Mouse (Mus musculus) CH12.LX (cell line): ENCODE data around the gene Tmx2. TPM values are rescaled to one million over a fixed set of nuclear protein-coding genes. Genes with fewer than 3 reads are reported as not detected.

Experiments
- DNase-seq: peaks from one replicate; pipeline ENCODE4 v3.0.0-alpha.2; 2013; ENCODE audit errors: extremely low read depth
- H3K27ac ChIP-seq: 2 replicates; pipeline ENCODE4 v1.5.1; 2012; ENCODE audit warnings: low read depth, mild to moderate bottlenecking, control low read depth, moderate library complexity; ENCODE audit not compliant: insufficient read depth
- H3K27me3 ChIP-seq: replicated peaks from 2 replicates; pipeline ENCODE3; 2012; ENCODE audit warnings: inconsistent platforms
- H3K36me3 ChIP-seq, 2 experiments: replicated peaks in 1 of 2; 2 replicates each; pipeline versions ENCODE3 to v1.6.1; 2012; ENCODE audit warnings: inconsistent platforms in 1 of 2, low read length in 1 of 2, mild to moderate bottlenecking in 1 of 2, mixed read lengths in 1 of 2, moderate library complexity in 1 of 2; ENCODE audit not compliant: control insufficient read depth in 1 of 2, insufficient read depth in 1 of 2
- H3K4me1 ChIP-seq, 2 experiments: 2 replicates each; pipeline ENCODE4 v1.6.1; 2012; ENCODE audit warnings: inconsistent platforms in 1 of 2, moderate library complexity in 1 of 2; ENCODE audit not compliant: insufficient read depth in 2 of 2, control insufficient read depth in 1 of 2
- H3K4me2 ChIP-seq: 2 replicates; pipeline ENCODE4 v1.6.1; 2012; ENCODE audit warnings: low read depth, mild to moderate bottlenecking, control low read depth; ENCODE audit not compliant: poor library complexity, insufficient read depth, severe bottlenecking
- H3K4me3 ChIP-seq, 3 experiments: fragments of 150-350 bp in 1 of 3; sonication (generic) in 1 of 3; replicated peaks in 1 of 3; 2 replicates each; pipeline versions ENCODE3 to v1.5.1; 2011 to 2012; ENCODE audit warnings: low read depth in 2 of 3, low read length in 2 of 3, mild to moderate bottlenecking in 2 of 3, moderate library complexity in 2 of 3, control low read depth in 1 of 3, improper control_type of control experiment in 1 of 3, inconsistent platforms in 1 of 3, mixed read lengths in 1 of 3; ENCODE audit not compliant: poor library complexity in 1 of 3
- H3K79me2 ChIP-seq: replicated peaks from 2 replicates; pipeline ENCODE4 v1.6.1; 2012; ENCODE audit warnings: mild to moderate bottlenecking, moderate library complexity; ENCODE audit not compliant: control insufficient read depth, poor library complexity, insufficient read depth, severe bottlenecking; ENCODE audit errors: extremely low read depth
- H3K9ac ChIP-seq: 2 replicates; pipeline ENCODE4 v1.6.1; 2012; ENCODE audit warnings: low read depth, mild to moderate bottlenecking, control low read depth, moderate library complexity; ENCODE audit not compliant: insufficient read depth
- H3K9me3 ChIP-seq: replicated peaks from 2 replicates; pipeline ENCODE3; 2012; ENCODE audit warnings: low read length, inconsistent platforms, mixed read lengths
- BHLHE40 ChIP-seq: IDR thresholded peaks from 2 replicates; pipeline ENCODE4 v1.6.1; 2011; ENCODE audit warnings: mild to moderate bottlenecking, low read depth, low read length, improper control_type of control experiment
- CHD2 ChIP-seq: IDR thresholded peaks from 2 replicates; pipeline ENCODE4 v1.6.1; 2011; ENCODE audit warnings: low read length, improper control_type of control experiment
- E2F4 ChIP-seq: IDR thresholded peaks from 2 replicates; pipeline ENCODE4 v1.6.1; 2011; ENCODE audit warnings: low read depth, low read length, improper control_type of control experiment; ENCODE audit not compliant: insufficient replicate concordance
- EP300 ChIP-seq: IDR thresholded peaks from 2 replicates; pipeline ENCODE4 v1.6.1; 2011; ENCODE audit warnings: low read length, improper control_type of control experiment
- GABPA ChIP-seq: IDR thresholded peaks from 2 replicates; pipeline ENCODE4 v1.6.1; 2012; ENCODE audit warnings: low read depth, low read length, improper control_type of control experiment, inconsistent platforms; ENCODE audit not compliant: insufficient replicate concordance
- JUN ChIP-seq: IDR thresholded peaks from 2 replicates; pipeline ENCODE4 v1.6.1; 2011; ENCODE audit warnings: low read depth, mild to moderate bottlenecking, low read length, improper control_type of control experiment, moderate library complexity; ENCODE audit not compliant: insufficient read depth
- JUND ChIP-seq: conservative IDR thresholded peaks from 2 replicates; pipeline ENCODE4 v1.6.1; 2011; ENCODE audit warnings: low read depth, low read length, improper control_type of control experiment
- MAFK ChIP-seq: IDR thresholded peaks from 2 replicates; pipeline ENCODE4 v1.6.1; 2011; ENCODE audit warnings: low read length, improper control_type of control experiment; ENCODE audit not compliant: insufficient replicate concordance
- MAZ ChIP-seq: IDR thresholded peaks from 2 replicates; pipeline ENCODE4 v1.6.1; 2012; ENCODE audit warnings: low read depth, mild to moderate bottlenecking, inconsistent platforms, low read length, improper control_type of control experiment, moderate library complexity
- MEF2A ChIP-seq: IDR thresholded peaks from 2 replicates; pipeline ENCODE4 v1.6.1; 2014; ENCODE audit warnings: low read depth, mild to moderate bottlenecking, inconsistent platforms, low read length, improper control_type of control experiment, borderline replicate concordance
- MXI1 ChIP-seq: IDR thresholded peaks from 2 replicates; pipeline ENCODE4 v1.6.1; 2011; ENCODE audit warnings: mild to moderate bottlenecking, low read depth, low read length, improper control_type of control experiment
- NELFE ChIP-seq: IDR thresholded peaks from 2 replicates; pipeline ENCODE4 v1.6.1; 2011; ENCODE audit warnings: low read depth, low read length, improper control_type of control experiment
- RCOR1 ChIP-seq: conservative IDR thresholded peaks from 2 replicates; pipeline ENCODE4 v1.6.1; 2012; ENCODE audit warnings: low read depth, mild to moderate bottlenecking, inconsistent platforms, low read length, improper control_type of control experiment
- SIN3A ChIP-seq: IDR thresholded peaks from 2 replicates; pipeline ENCODE4 v1.6.1; 2012; ENCODE audit warnings: low read length, improper control_type of control experiment, inconsistent platforms
- TCF12 ChIP-seq: IDR thresholded peaks from 2 replicates; pipeline ENCODE4 v1.6.1; 2014; ENCODE audit warnings: low read depth, mild to moderate bottlenecking, inconsistent platforms, low read length, improper control_type of control experiment
- USF1 ChIP-seq: IDR thresholded peaks from 2 replicates; pipeline ENCODE4 v1.6.1; 2014; ENCODE audit warnings: low read depth, mild to moderate bottlenecking, inconsistent platforms, low read length, improper control_type of control experiment
- ZC3H11A ChIP-seq: IDR thresholded peaks from 2 replicates; pipeline ENCODE4 v1.6.1; 2012; ENCODE audit warnings: low read depth, mild to moderate bottlenecking, inconsistent platforms, low read length, improper control_type of control experiment
- ZKSCAN1 ChIP-seq: IDR thresholded peaks from 2 replicates; pipeline ENCODE4 v1.6.1; 2012; ENCODE audit warnings: low read depth, inconsistent platforms, low read length, improper control_type of control experiment, borderline replicate concordance
- dilution Hi-C: fragments of 300-500 bp; cut with MboI; formaldehyde crosslinking; loops from 2 replicates; pipeline ENCODE4 v1.14.3; 2020; ENCODE audit warnings: low sequenced_read_pairs; ENCODE audit not compliant: extremely low pct_unique_long_range_greater_than_20kb, extremely low pct_ligation_motif_present
- in situ Hi-C: fragments of 300-500 bp; cut with MboI; formaldehyde crosslinking; loops from 3 replicates; pipeline ENCODE4 v1.14.3; 2019; ENCODE audit warnings: low sequenced_read_pairs, low pct_ligation_motif_present, low pct_unique_long_range_greater_than_20kb, mixed read lengths
- polyA plus RNA-seq: library from polyadenylated mRNA; unstranded; fragments of >175 nt; gene quantifications from 2 replicates; pipeline ENCODE4 v1.2.1, GENCODE M21; 2012; ENCODE audit warnings: low read depth; ENCODE audit not compliant: insufficient read length
- total RNA-seq, 2 experiments: library from RNA; depleted of rRNA; stranded (reverse); fragments of 300-350 nt in 1 of 2; fragments of >200 nt in 1 of 2; gene quantifications; 2 replicates each; pipeline ENCODE4 v1.2.3; 2012 to 2014

Gene Tmx2
- total and polyA plus RNA-seq, 3 experiments: 68.1 to 76.5 (median 70.4) TPM

GRCm38 (mm10) chr2:84649674-84650073 lies 29.3 kb downstream of the Tmx2 start:
- H3K4me3 ChIP-seq: peak overlapping the region in 2 of 3 experiments; percentile 48 to 57
- TF ChIP-seq GABPA (no peak), RCOR1 (no peak)
- dilution Hi-C loops: no loop called here
- H3K27me3 ChIP-seq: no peaks in the 10 kb centered on the region
- no peak overlapping the region for H3K27ac ChIP-seq
- in situ Hi-C loops: loop anchor here (5.0 to 25.0 kb wide), 2 partner anchors 32 to 187 kb away; no protein-coding TSS in a partner anchor
- H3K4me1 ChIP-seq: no peaks in the 10 kb centered on the region
- no peaks in the 10 kb centered on the region for H3K36me3 ChIP-seq
- H3K9ac ChIP-seq: no peak overlapping the region
- no peaks in the 10 kb centered on the region for H3K9me3 ChIP-seq
- peak overlapping the region; percentile 16 for H3K4me2 ChIP-seq
- DNase-seq: no peak
- peaks cover 2% of the 10 kb centered on the region; the same call in 1 of the 2 replicates for H3K79me2 ChIP-seq

GRCm38 (mm10) chr2:84648369-84648768 lies 30.6 kb downstream of the Tmx2 start:
- no peaks in the 10 kb centered on the region for H3K27me3 ChIP-seq
- no peaks in the 10 kb centered on the region for H3K9me3 ChIP-seq
- no peaks in the 10 kb centered on the region for H3K4me1 ChIP-seq
- no peak for TF ChIP-seq ZC3H11A
- no peak overlapping the region for H3K9ac ChIP-seq
- H3K4me3 ChIP-seq: peak overlapping the region in 1 of 3 experiments; percentile 18
- no peak overlapping the region for H3K27ac ChIP-seq
- no peaks in the 10 kb centered on the region for H3K36me3 ChIP-seq
- in situ Hi-C loops: no loop called here
- peaks cover 2% of the 10 kb centered on the region; the same call in 1 of the 2 replicates for H3K79me2 ChIP-seq
- no peak for DNase-seq
- dilution Hi-C loops: no loop called here
- H3K4me2 ChIP-seq: no peak overlapping the region

GRCm38 (mm10) chr2:84647051-84647568 lies 31.8 kb downstream of the Tmx2 start:
- H3K27ac ChIP-seq: no peak overlapping the region
- in situ Hi-C loops: no loop called here
- no peaks in the 10 kb centered on the region for H3K4me1 ChIP-seq
- no peaks in the 10 kb centered on the region for H3K9me3 ChIP-seq
- H3K9ac ChIP-seq: no peak overlapping the region
- no peak overlapping the region for H3K4me2 ChIP-seq
- H3K27me3 ChIP-seq: no peaks in the 10 kb centered on the region
- dilution Hi-C loops: no loop called here
- no peaks in the 10 kb centered on the region for H3K36me3 ChIP-seq
- DNase-seq: no peak
- H3K79me2 ChIP-seq: peaks cover 2% of the 10 kb centered on the region; the same call in 1 of the 2 replicates
- TF ChIP-seq RCOR1 (no peak), USF1 (no peak), ZKSCAN1 (no peak), JUND (no peak)
- H3K4me3 ChIP-seq: no peak overlapping the region

- DNase-seq: no peak
- H3K4me1 ChIP-seq: no peaks in the 10 kb centered on the region
- dilution Hi-C loops: no loop called here
- H3K79me2 ChIP-seq: peaks cover 2% of the 10 kb centered on the region; the same call in 1 of the 2 replicates
- H3K27ac ChIP-seq: no peak overlapping the region
- H3K27me3 ChIP-seq: no peaks in the 10 kb centered on the region
- no peak overlapping the region for H3K4me2 ChIP-seq
- H3K9ac ChIP-seq: no peak overlapping the region
- H3K9me3 ChIP-seq: no peaks in the 10 kb centered on the region
- in situ Hi-C loops: no loop called here
- H3K4me3 ChIP-seq: no peak overlapping the region
- H3K36me3 ChIP-seq: no peaks in the 10 kb centered on the region
- TF ChIP-seq MAFK (no peak), TCF12 (no peak), SIN3A (no peak), USF1 (no peak), JUN (no peak), ZKSCAN1 (no peak), MXI1 (no peak), E2F4 (no peak), NELFE (no peak), MEF2A (no peak), JUND (no peak), CHD2 (no peak), BHLHE40 (no peak), MAZ (no peak), EP300 (no peak)
Measured at GRCm38 (mm10) chr2:84646138-84646537, 32.8 kb downstream of the Tmx2 start.
